In genomic region chrX:12003947-12004346, GRCm38 (mm10) we compare ENCODE assay signal across 15 mouse cellular contexts.
DNase-seq lines count a peak whose midpoint lies in the region; ATAC-seq and TF ChIP-seq lines count a peak whose summit lies in the region.
"Had no signal": no experiment of that assay in that cellular context is flagged by ENCODE, and none has a peak within 500 bp of the region (broad histone marks: within the 10 kb centered on the region; RNA-seq: fewer than 3 reads in every experiment).

No protein-coding gene starts in this region.

- no peak for ATAC-seq in liver, embryonic 11.5 days (replicated peaks; ENCODE audit: low FRiP score)
- ATAC-seq in liver, embryonic 12.5 days: no peak

- no peaks in the 10 kb centered on the region for H3K27me3 ChIP-seq in heart, adult 2 months (ENCODE audit: control insufficient read depth, insufficient read depth, low read length)
- peaks cover 84% of the 10 kb centered on the region for H3K27me3 ChIP-seq in liver, embryonic 11.5 days (replicated peaks; ENCODE audit: control insufficient read depth, insufficient read depth, low read length)
- peaks cover 87% of the 10 kb centered on the region for H3K27me3 ChIP-seq in liver, embryonic 12.5 days (replicated peaks)
- H3K27me3 ChIP-seq in thymus, adult 2 months (ENCODE audit: control insufficient read depth, insufficient read depth, low read length): no peaks in the 10 kb centered on the region

- H3K9ac ChIP-seq in heart, adult 2 months (ENCODE audit: low read depth, low read length): no peak overlapping the region
- H3K9ac ChIP-seq in liver, embryonic 11.5 days (ENCODE audit: low read depth, low read length): peak overlapping the region; percentile 48; the same call in 1 of the 2 replicates
- H3K9ac ChIP-seq in liver, embryonic 12.5 days: peak overlapping the region; percentile 85
- H3K9ac ChIP-seq: embryonic facial prominence, embryonic 15.5 days; neural tube, embryonic 13.5 days had no signal

- H3K36me3 ChIP-seq in heart, adult 2 months (ENCODE audit: control insufficient read depth, insufficient read depth, low read length): no peaks in the 10 kb centered on the region
- no peaks in the 10 kb centered on the region for H3K36me3 ChIP-seq in liver, embryonic 11.5 days (ENCODE audit: control insufficient read depth, insufficient read depth, low read length)
- H3K36me3 ChIP-seq in liver, embryonic 12.5 days: no peaks in the 10 kb centered on the region
- no peaks in the 10 kb centered on the region for H3K36me3 ChIP-seq in thymus, adult 2 months (ENCODE audit: control insufficient read depth, insufficient read depth, low read length)
- H3K36me3 ChIP-seq: embryonic facial prominence, embryonic 15.5 days; G1E; neural tube, embryonic 13.5 days had no signal

- no peaks in the 10 kb centered on the region for H3K9me3 ChIP-seq in liver, embryonic 11.5 days (ENCODE audit: control insufficient read depth, low read length)
- H3K9me3 ChIP-seq in liver, embryonic 12.5 days (replicated peaks): no peaks in the 10 kb centered on the region
- H3K9me3 ChIP-seq: embryonic facial prominence, embryonic 15.5 days; G1E; neural tube, embryonic 13.5 days had no signal

- TF ChIP-seq EP300 in heart, adult 2 months (IDR thresholded peaks at IDR 0.05; ENCODE audit: insufficient read depth, low read depth, low read length): no peak

- no peaks in the 10 kb centered on the region for H3K79me2 ChIP-seq in heart, adult 2 months (replicated peaks; ENCODE audit: control insufficient read depth, insufficient read depth, low read length)

- peak overlapping the region; percentile 28; the same call in 1 of the 2 replicates for H3K4me2 ChIP-seq in liver, embryonic 11.5 days
- peak overlapping the region; percentile 88 for H3K4me2 ChIP-seq in liver, embryonic 12.5 days
- H3K4me2 ChIP-seq: embryonic facial prominence, embryonic 15.5 days; neural tube, embryonic 13.5 days had no signal

- TF ChIP-seq POLR2A in heart, adult 2 months (IDR thresholded peaks at IDR 0.05; ENCODE audit: insufficient read depth, low read depth, low read length): no peak
- no peak for TF ChIP-seq POLR2A in bone marrow, adult 2 months (IDR thresholded peaks at IDR 0.05; ENCODE audit: borderline replicate concordance, control insufficient read depth, low read depth, low read length)
- no peak for TF ChIP-seq POLR2A in thymus, adult 2 months (IDR thresholded peaks at IDR 0.05; ENCODE audit: control insufficient read depth, extremely low read depth, insufficient read depth, low read length, poor library complexity)

- H3K27ac ChIP-seq in heart, adult 2 months: peak overlapping the region; percentile 95
- peak overlapping the region; percentile 97 for H3K27ac ChIP-seq in liver, embryonic 11.5 days (ENCODE audit: low read depth, low read length)
- H3K27ac ChIP-seq in bone marrow, adult 2 months (ENCODE audit: control insufficient read depth, insufficient read depth, low read depth, low read length, poor library complexity): peak overlapping the region; percentile 97
- peak overlapping the region; percentile 97 for H3K27ac ChIP-seq in liver, embryonic 12.5 days
- no peak overlapping the region for H3K27ac ChIP-seq in thymus, adult 2 months (ENCODE audit: control insufficient read depth, insufficient read depth, low read length)
- H3K27ac ChIP-seq: layer of hippocampus, adult 2 months; neural tube, embryonic 13.5 days had no signal

- no peak overlapping the region for H3K4me3 ChIP-seq in heart, adult 2 months
- H3K4me3 ChIP-seq in liver, embryonic 11.5 days (ENCODE audit: low read depth, low read length): no peak overlapping the region
- H3K4me3 ChIP-seq in bone marrow, adult 2 months (replicated peaks; ENCODE audit: control insufficient read depth, low read depth, low read length): no peak overlapping the region
- no peak overlapping the region for H3K4me3 ChIP-seq in liver, embryonic 12.5 days
- H3K4me3 ChIP-seq in thymus, adult 2 months (ENCODE audit: control insufficient read depth, insufficient read depth, low read length): no peak overlapping the region
- H3K4me3 ChIP-seq: embryonic facial prominence, embryonic 15.5 days; layer of hippocampus, adult 2 months; neural tube, embryonic 13.5 days had no signal

- no peak for DNase-seq in heart, adult 2 months
- no peak for DNase-seq in heart, adult 18-20 months
- DNase-seq in liver, embryonic 11.5 days (ENCODE audit: low spot score): no peak
- DNase-seq in liver: no peak
- DNase-seq in thymus, adult 2 months: no peak
- no peak for DNase-seq in layer of hippocampus, adult 9-11 months
- DNase-seq: adrenal gland, postnatal 25 days; cerebellum, adult 11-12 months; thymus, postnatal 25 days had no signal

- TF ChIP-seq CTCF in heart, adult 2 months (IDR thresholded peaks at IDR 0.05): no peak
- TF ChIP-seq CTCF in bone marrow, adult 2 months (IDR thresholded peaks at IDR 0.05; ENCODE audit: control insufficient read depth, insufficient read depth, low read length): no peak
- TF ChIP-seq CTCF in thymus, adult 2 months (IDR thresholded peaks at IDR 0.05; ENCODE audit: borderline replicate concordance, control insufficient read depth, extremely low read depth, insufficient read depth, low read length, poor library complexity): no peak

- intact Hi-C loops in heart, adult 2 months (cut with DNase I): loop anchor here (10.0 kb wide), 3 partner anchors 109 to 251 kb away; no protein-coding TSS in a partner anchor

- 36% methylated on average over 6 of the region's 6 CpGs for WGBS in heart, adult 2 months
- WGBS in liver, embryonic 11.5 days: 16% methylated on average over 6 of the region's 6 CpGs
- WGBS in bone marrow, adult 2 months: 31% methylated on average over 6 of the region's 6 CpGs
- WGBS in liver, embryonic 12.5 days (ENCODE audit: insufficient replicate concordance): 19% methylated on average over 6 of the region's 6 CpGs
- WGBS in thymus, adult 2 months: 46% methylated on average over 6 of the region's 6 CpGs

- H3K4me1 ChIP-seq in heart, adult 2 months (ENCODE audit: control insufficient read depth, insufficient read depth, low read length): peaks cover 9% of the 10 kb centered on the region
- peaks cover 26% of the 10 kb centered on the region for H3K4me1 ChIP-seq in liver, embryonic 11.5 days (replicated peaks; ENCODE audit: control insufficient read depth, insufficient read depth, low read length)
- H3K4me1 ChIP-seq in bone marrow, adult 2 months (ENCODE audit: control insufficient read depth, insufficient read depth, low read length): peaks cover 4% of the 10 kb centered on the region; the same call in 1 of the 2 replicates
- H3K4me1 ChIP-seq in liver, embryonic 12.5 days: peaks cover 84% of the 10 kb centered on the region
- H3K4me1 ChIP-seq in thymus, adult 2 months (replicated peaks; ENCODE audit: control insufficient read depth, insufficient read depth, low read length): peaks cover 43% of the 10 kb centered on the region
